Comparison of ENCODE assay signal across 12 mouse cellular contexts in genomic region chr2:80037971-80038370, GRCm38 (mm10).
DNase-seq lines count a peak whose midpoint lies in the region; ATAC-seq and TF ChIP-seq lines count a peak whose summit lies in the region.
"Had no signal": no experiment of that assay in that cellular context is flagged by ENCODE, and none has a peak within 500 bp of the region (broad histone marks: within the 10 kb centered on the region; RNA-seq: fewer than 3 reads in every experiment).

No protein-coding gene starts in this region.

- peak overlapping the region; percentile 42 for H3K4me2 ChIP-seq in limb, embryonic 14.5 days (replicated peaks; ENCODE audit: low read depth, low read length, severe bottlenecking)
- H3K4me2 ChIP-seq: neural tube, embryonic 12.5 days had no signal

- no peaks in the 10 kb centered on the region for H3K36me3 ChIP-seq in kidney, adult 2 months (ENCODE audit: control insufficient read depth, insufficient read depth, low read length)
- no peaks in the 10 kb centered on the region for H3K36me3 ChIP-seq in limb, embryonic 14.5 days (ENCODE audit: control insufficient read depth, insufficient read depth, low read length)
- H3K36me3 ChIP-seq: neural tube, embryonic 12.5 days had no signal

- H3K4me1 ChIP-seq in kidney, adult 2 months (ENCODE audit: control insufficient read depth, insufficient read depth, low read length), result peaks cover 2% of the 10 kb centered on the region; the same call in 1 of the 2 replicates
- H3K4me1 ChIP-seq in brown adipose tissue, adult 24 weeks (ENCODE audit: control insufficient read depth, insufficient read depth, insufficient read length, low read length), result peaks cover 2% of the 10 kb centered on the region; the same call in 1 of the 2 replicates
- H3K4me1 ChIP-seq in limb, embryonic 14.5 days (ENCODE audit: control insufficient read depth, insufficient read depth, low read length), result peaks cover 11% of the 10 kb centered on the region; the same call in 1 of the 2 replicates
- H3K4me1 ChIP-seq: neural tube, embryonic 12.5 days had no signal

- no peak for TF ChIP-seq CTCF in kidney, adult 2 months (conservative IDR thresholded peaks at IDR 0.05; ENCODE audit: insufficient read depth, insufficient read length, low read depth, low read length)

- ATAC-seq in limb, embryonic 14.5 days (ENCODE audit: low FRiP score, low read depth), result no peak
- ATAC-seq: inflammation-experienced regulatory T-cells, adult 6 months had no signal

- no peaks in the 10 kb centered on the region for H3K27me3 ChIP-seq in kidney, adult 2 months (replicated peaks; ENCODE audit: control insufficient read depth, insufficient read depth, low read length)
- no peaks in the 10 kb centered on the region for H3K27me3 ChIP-seq in limb, embryonic 14.5 days (ENCODE audit: control insufficient read depth, insufficient read depth, low read length)
- H3K27me3 ChIP-seq: neural tube, embryonic 12.5 days had no signal

- 37% methylated on average over 5 of the region's 5 CpGs for WGBS in kidney, adult 2 months
- 45% methylated on average over 5 of the region's 5 CpGs for WGBS in limb, embryonic 14.5 days

- H3K4me3 ChIP-seq in kidney, adult 2 months (ENCODE audit: insufficient read depth, low read depth, low read length), result peak overlapping the region; percentile 89
- peak overlapping the region; percentile 73 for H3K4me3 ChIP-seq in brown adipose tissue, adult 24 weeks (ENCODE audit: insufficient read depth, low read depth, low read length)
- H3K4me3 ChIP-seq in limb, embryonic 14.5 days (replicated peaks; ENCODE audit: low read length), result peak overlapping the region; percentile 19
- H3K4me3 ChIP-seq: neural tube, embryonic 12.5 days had no signal

- H3K9ac ChIP-seq in limb, embryonic 14.5 days (ENCODE audit: low read depth, low read length, severe bottlenecking), result no peak overlapping the region
- H3K9ac ChIP-seq: liver, embryonic 14.5 days; neural tube, embryonic 12.5 days had no signal

- TF ChIP-seq POLR2A in kidney, adult 2 months (IDR thresholded peaks at IDR 0.05; ENCODE audit: low read depth, low read length), result no peak
- TF ChIP-seq POLR2A in limb, embryonic 14.5 days (IDR thresholded peaks at IDR 0.05; ENCODE audit: borderline replicate concordance, extremely low read depth, insufficient read depth, insufficient read length), result no peak

- peak overlapping the region; percentile 93 for H3K27ac ChIP-seq in kidney, adult 2 months (ENCODE audit: insufficient read depth, low read depth, low read length)
- H3K27ac ChIP-seq in brown adipose tissue, adult 24 weeks (replicated peaks; ENCODE audit: low read depth, low read length), result peak overlapping the region; percentile 88
- no peak overlapping the region for H3K27ac ChIP-seq in limb, embryonic 14.5 days (replicated peaks; ENCODE audit: low read depth, low read length)
- H3K27ac ChIP-seq: liver, embryonic 14.5 days; neural tube, embryonic 12.5 days had no signal

- no peaks in the 10 kb centered on the region for H3K9me3 ChIP-seq in limb, embryonic 14.5 days (ENCODE audit: control insufficient read depth, low read length)
- H3K9me3 ChIP-seq: neural tube, embryonic 12.5 days had no signal

- DNase-seq in kidney, adult 2 months, result peak; percentile 33
- DNase-seq in kidney, postnatal 14 days, result no peak
- peak; percentile 58 for DNase-seq in 3T3-L1 (ENCODE audit: low read depth, low spot score)
- DNase-seq in limb, embryonic 14.5 days (ENCODE audit: low spot score), result no peak
- no peak for DNase-seq in natural killer cell, adult 2 months (ENCODE audit: low spot score in 2 of 2)
- DNase-seq in yolk sac, embryonic 10.5 days (ENCODE audit: low spot score), result no peak
- DNase-seq in cerebellum, postnatal 25 days, result no peak
- DNase-seq: thymus, postnatal 4 days had no signal

Comparison
In these comparisons a context has a peak if more than half of its experiments do, and no peak if none do; other contexts are left out.
1. DNase-seq: peak in kidney, adult 2 months (single experiment) and 3T3-L1 (single experiment); none in kidney, postnatal 14 days (single experiment), limb, embryonic 14.5 days (single experiment), natural killer cell, adult 2 months (0 of 2), yolk sac, embryonic 10.5 days (single experiment) and cerebellum, postnatal 25 days (0 of 2).
2. H3K4me3 ChIP-seq: peak in every context shown above with its lines; median percentile 89 in kidney, adult 2 months; 73 in brown adipose tissue, adult 24 weeks; 19 in limb, embryonic 14.5 days.